Mouse (Mus musculus): ENCODE results near the gene Caprin1. TPM values are rescaled to one million over a fixed set of nuclear protein-coding genes. Genes with fewer than 3 reads are reported as not detected.

The Caprin1 gene
- polyA plus RNA-seq, 1 experiment: 389 TPM

- no peak for TF ChIP-seq CTCF (IDR thresholded peaks at IDR 0.05; ENCODE audit: borderline replicate concordance, extremely low read depth, insufficient read depth, insufficient read length)
- no peak for TF ChIP-seq POLR2A (IDR thresholded peaks at IDR 0.05; ENCODE audit: borderline replicate concordance, extremely low read depth, insufficient read depth, insufficient read length, poor library complexity, severe bottlenecking)
Observed at GRCm38 (mm10) chr2:103724521-103724920, 72.9 kb downstream of the Caprin1 start.

GRCm38 (mm10) chr2:103719292-103719646 lies 78.2 kb downstream of the Caprin1 start:
- no peak for TF ChIP-seq POLR2A (IDR thresholded peaks at IDR 0.05; ENCODE audit: borderline replicate concordance, extremely low read depth, insufficient read depth, insufficient read length, poor library complexity, severe bottlenecking)
- no peak for TF ChIP-seq CTCF (IDR thresholded peaks at IDR 0.05; ENCODE audit: borderline replicate concordance, extremely low read depth, insufficient read depth, insufficient read length)
- no peak for DNase-seq (ENCODE audit: low read depth)

More at GRCm38 (mm10) chr2:103724521-103724920, 72.9 kb downstream of the Caprin1 start:
- DNase-seq (ENCODE audit: low read depth): no peak

GRCm38 (mm10) chr2:103718594-103719291 lies 78.7 kb downstream of the Caprin1 start:
- DNase-seq (ENCODE audit: low read depth): peak; percentile 87
- TF ChIP-seq CTCF (IDR thresholded peaks at IDR 0.05; ENCODE audit: borderline replicate concordance, extremely low read depth, insufficient read depth, insufficient read length) (peak; percentile 94), POLR2A (IDR thresholded peaks at IDR 0.05; ENCODE audit: borderline replicate concordance, extremely low read depth, insufficient read depth, insufficient read length, poor library complexity, severe bottlenecking) (no peak)

GRCm38 (mm10) chr2:103714412-103714811 lies 83.0 kb downstream of the Caprin1 start:
- no peak for DNase-seq (ENCODE audit: low read depth)
- TF ChIP-seq CTCF (IDR thresholded peaks at IDR 0.05; ENCODE audit: borderline replicate concordance, extremely low read depth, insufficient read depth, insufficient read length) (no peak), POLR2A (IDR thresholded peaks at IDR 0.05; ENCODE audit: borderline replicate concordance, extremely low read depth, insufficient read depth, insufficient read length, poor library complexity, severe bottlenecking) (no peak)

GRCm38 (mm10) chr2:103713831-103714230 lies 83.6 kb downstream of the Caprin1 start:
- TF ChIP-seq CTCF (IDR thresholded peaks at IDR 0.05; ENCODE audit: borderline replicate concordance, extremely low read depth, insufficient read depth, insufficient read length): no peak
- TF ChIP-seq POLR2A (IDR thresholded peaks at IDR 0.05; ENCODE audit: borderline replicate concordance, extremely low read depth, insufficient read depth, insufficient read length, poor library complexity, severe bottlenecking): no peak
- DNase-seq (ENCODE audit: low read depth): no peak

Other genes with a start within 250 kb of the Caprin1 start
- gene Abtb2, start 231.3 kb downstream of the Caprin1 start, polyA plus RNA-seq (2012; rRNA removed): 14.3 and 16.7 TPM in 2 replicates
- 58.0 and 74.1 TPM in 2 replicates for gene Nat10, start 36.4 kb downstream of the Caprin1 start, polyA plus RNA-seq (2012; rRNA removed)
- 35.6 and 38.3 TPM in 2 replicates for gene Lmo2, start 160.3 kb upstream of the Caprin1 start, polyA plus RNA-seq (2012; rRNA removed)
- 45.4 and 48.2 TPM in 2 replicates for gene Fbxo3, start 230.1 kb upstream of the Caprin1 start, polyA plus RNA-seq (2012; rRNA removed)
- 0.08 TPM in 1 of 2 replicates, not detected in the other for gene 4931422A03Rik, start 230.7 kb upstream of the Caprin1 start, polyA plus RNA-seq (2012; rRNA removed)

All from brain, embryonic 14.5 days (tissue).